Mouse (Mus musculus) forebrain, embryonic 14.5 days (tissue): ENCODE measurements around the gene Pink1. TPM values are rescaled to one million over a fixed set of nuclear protein-coding genes. Genes with fewer than 3 reads are reported as not detected.

ENCODE experiments used
- ATAC-seq: fragments of 200-750 bp; cut with Nextera tagmentation; 2 replicates; pipeline ENCODE4 v1.8.0; 2017; ENCODE audit warnings: mild to moderate bottlenecking, moderate library complexity
- DNase-seq: peaks from one replicate; pipeline ENCODE4 v3.0.0-alpha.2; 2015; ENCODE audit warnings: low spot score
- H3K27ac ChIP-seq: fragments of 300-500 bp; sonication (generic); 2 replicates; pipeline ENCODE4 v1.5.1; 2014; ENCODE audit warnings: low read depth, mild to moderate bottlenecking, control low read depth, low read length, moderate library complexity
- H3K27me3 ChIP-seq: fragments of 300-500 bp; sonication (generic); replicated peaks from 2 replicates; pipeline ENCODE4 v1.6.1; 2014; ENCODE audit warnings: low read length, control low read depth, mixed read lengths; ENCODE audit not compliant: control insufficient read depth, insufficient read depth
- H3K36me3 ChIP-seq: fragments of 300-500 bp; sonication (generic); 2 replicates; pipeline ENCODE4 v1.6.1; 2014; ENCODE audit warnings: low read length, control low read depth; ENCODE audit not compliant: control insufficient read depth, insufficient read depth
- H3K4me1 ChIP-seq: fragments of 300-500 bp; sonication (generic); 2 replicates; pipeline ENCODE4 v1.6.1; 2014; ENCODE audit warnings: antibody characterized with exemption, low read length, control low read depth; ENCODE audit not compliant: control insufficient read depth, insufficient read depth
- H3K4me2 ChIP-seq: fragments of 300-500 bp; sonication (generic); 2 replicates; pipeline ENCODE4 v1.6.1; 2014; ENCODE audit warnings: mild to moderate bottlenecking, control low read depth, low read length
- H3K4me3 ChIP-seq: fragments of 300-500 bp; sonication (generic); 2 replicates; pipeline ENCODE4 v1.5.1; 2014; ENCODE audit warnings: low read depth, low read length, control low read depth
- H3K9ac ChIP-seq: fragments of 300-500 bp; sonication (generic); 2 replicates; pipeline ENCODE4 v1.6.1; 2014; ENCODE audit warnings: mild to moderate bottlenecking, low read length, control low read depth, moderate library complexity
- H3K9me3 ChIP-seq: fragments of 300-500 bp; sonication (generic); replicated peaks from 2 replicates; pipeline ENCODE4 v1.6.1; 2016; ENCODE audit warnings: low read length, control low read depth, mixed read lengths; ENCODE audit not compliant: control insufficient read depth
- WGBS: fragments of 180-500 bp; shearing (Covaris S2); extraction: QIAGEN DNeasy Blood & Tissue Kit; methylation state at CpG from one replicate; pipeline ENCODE4 v1.1.7; 2014; 5-methylcytosine and 5-hydroxymethylcytosine counted together
- polyA plus RNA-seq: library from polyadenylated mRNA; unstranded; fragments of >200 nt; fragmentation: Nextera tagmentation; extraction: Ambion mirVana; gene quantifications from 2 replicates; pipeline ENCODE4 v1.2.1, GENCODE M21; 2014

The Pink1 gene
- polyA plus RNA-seq, result 42.2 and 47.6 TPM in 2 replicates

GRCm38 (mm10) chr4:138326077-138326695 lies at the start of gene Pink1:
Pink1 (minus strand) TSS chr4:138326307.
- peak within 1 kb of the TSS; percentile 56 for H3K4me2 ChIP-seq
- 0 out of 2 replicates have a peak, but pooled peaks cover under 1% of the 10 kb centered on the region for H3K27me3 ChIP-seq
- peaks cover 4% of the 10 kb centered on the region; the same call in 1 of the 2 replicates for H3K4me1 ChIP-seq
- H3K27ac ChIP-seq, result peak within 1 kb of the TSS; percentile 95
- ATAC-seq, result peak; percentile 80
- no peaks in the 10 kb centered on the region for H3K36me3 ChIP-seq
- WGBS, result 5% methylated on average over 37 of the region's 41 CpGs
- H3K9ac ChIP-seq, result peak within 1 kb of the TSS; percentile 88
- peak within 1 kb of the TSS; percentile 79 for H3K4me3 ChIP-seq
- no peaks in the 10 kb centered on the region for H3K9me3 ChIP-seq
- peak; percentile 87 for DNase-seq

DNA sequence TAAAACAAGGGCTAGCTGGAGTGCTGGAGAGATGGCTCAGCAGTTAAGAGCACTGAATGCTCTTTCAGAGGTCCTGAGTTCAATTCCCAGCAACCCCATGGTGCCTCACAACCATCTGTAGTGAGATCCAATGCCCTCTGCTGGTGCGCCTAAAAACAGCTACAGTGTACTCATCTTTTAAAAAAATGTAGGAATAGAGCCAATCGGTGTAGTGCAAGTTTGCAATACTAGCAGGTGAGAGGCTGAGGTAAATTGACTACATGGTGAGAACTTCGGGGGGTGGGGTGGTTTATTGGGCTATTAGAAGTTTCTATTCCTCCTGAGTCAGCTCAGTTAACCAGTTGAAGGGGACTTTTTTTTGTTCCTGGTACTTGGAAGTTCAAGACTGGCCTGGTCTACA lies 49.0 kb upstream of the Pink1 start:
- 86% methylated on average over 3 of the region's 3 CpGs for whole genome bisulfite sequencing
- H3K9ac ChIP-seq, result no peak overlapping the region
- ATAC-seq, result no peak
- no peak for DNase-seq
- no peaks in the 10 kb centered on the region for H3K27me3 ChIP-seq
- H3K9me3 ChIP-seq, result no peaks in the 10 kb centered on the region
- H3K4me1 ChIP-seq, result no peaks in the 10 kb centered on the region
- no peak overlapping the region for H3K27ac ChIP-seq
- no peak overlapping the region for H3K4me2 ChIP-seq
- no peaks in the 10 kb centered on the region for H3K36me3 ChIP-seq
- no peak overlapping the region for H3K4me3 ChIP-seq

DNA sequence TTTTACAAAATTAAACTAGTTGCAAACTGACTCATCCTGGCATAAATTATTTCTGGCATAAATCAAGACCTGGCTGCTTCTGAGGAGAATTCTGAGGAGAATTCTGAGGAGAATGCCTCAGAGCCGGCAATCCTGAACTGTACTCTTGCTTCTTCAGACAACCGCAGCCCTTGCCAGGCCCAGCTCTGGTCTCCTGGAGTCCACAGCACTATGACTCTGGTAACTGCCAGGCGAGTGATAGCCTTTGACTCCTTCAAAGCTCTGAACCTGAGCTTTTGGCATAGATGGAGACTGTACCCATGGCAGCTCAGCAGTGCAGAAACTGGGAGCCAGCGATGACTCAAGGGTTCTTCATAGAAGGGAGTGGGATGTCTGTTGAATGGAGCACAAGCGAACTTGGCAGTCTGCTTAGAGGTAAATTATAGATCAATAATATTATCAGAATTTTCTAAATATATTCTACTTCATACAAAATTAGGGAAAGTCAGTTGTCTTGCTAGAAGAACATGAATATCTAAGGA lies 44.9 kb upstream of the Pink1 start:
- WGBS, result 87% methylated on average over 5 of the region's 5 CpGs
- H3K9ac ChIP-seq, result no peak overlapping the region
- DNase-seq (no peak), ATAC-seq (no peak)
- no peaks in the 10 kb centered on the region for H3K9me3 ChIP-seq
- no peak overlapping the region for H3K27ac ChIP-seq
- peaks cover 7% of the 10 kb centered on the region; the same call in 1 of the 2 replicates for H3K4me1 ChIP-seq
- H3K36me3 ChIP-seq, result no peaks in the 10 kb centered on the region
- H3K4me2 ChIP-seq, result no peak overlapping the region
- H3K4me3 ChIP-seq, result no peak overlapping the region
- 0 out of 2 replicates have a peak, but pooled peaks cover 4% of the 10 kb centered on the region for H3K27me3 ChIP-seq

- WGBS, result 82% methylated on average over 12 of the region's 12 CpGs
- Histone ChIP-seq H3K27ac (no peak overlapping the region), H3K4me3 (no peak overlapping the region), H3K27me3 (0 out of 2 replicates have a peak, but pooled peaks cover 4% of the 10 kb centered on the region), H3K9me3 (no peaks in the 10 kb centered on the region), H3K4me2 (peak overlapping the region; percentile 44; the same call in 1 of the 2 replicates), H3K4me1 (peaks cover 7% of the 10 kb centered on the region; the same call in 1 of the 2 replicates), H3K36me3 (no peaks in the 10 kb centered on the region), H3K9ac (no peak overlapping the region)
- ATAC-seq (no peak), DNase-seq (no peak)
These were observed 42.6 kb upstream of the Pink1 start for GRCm38 (mm10) chr4:138368498-138369260.

DNA sequence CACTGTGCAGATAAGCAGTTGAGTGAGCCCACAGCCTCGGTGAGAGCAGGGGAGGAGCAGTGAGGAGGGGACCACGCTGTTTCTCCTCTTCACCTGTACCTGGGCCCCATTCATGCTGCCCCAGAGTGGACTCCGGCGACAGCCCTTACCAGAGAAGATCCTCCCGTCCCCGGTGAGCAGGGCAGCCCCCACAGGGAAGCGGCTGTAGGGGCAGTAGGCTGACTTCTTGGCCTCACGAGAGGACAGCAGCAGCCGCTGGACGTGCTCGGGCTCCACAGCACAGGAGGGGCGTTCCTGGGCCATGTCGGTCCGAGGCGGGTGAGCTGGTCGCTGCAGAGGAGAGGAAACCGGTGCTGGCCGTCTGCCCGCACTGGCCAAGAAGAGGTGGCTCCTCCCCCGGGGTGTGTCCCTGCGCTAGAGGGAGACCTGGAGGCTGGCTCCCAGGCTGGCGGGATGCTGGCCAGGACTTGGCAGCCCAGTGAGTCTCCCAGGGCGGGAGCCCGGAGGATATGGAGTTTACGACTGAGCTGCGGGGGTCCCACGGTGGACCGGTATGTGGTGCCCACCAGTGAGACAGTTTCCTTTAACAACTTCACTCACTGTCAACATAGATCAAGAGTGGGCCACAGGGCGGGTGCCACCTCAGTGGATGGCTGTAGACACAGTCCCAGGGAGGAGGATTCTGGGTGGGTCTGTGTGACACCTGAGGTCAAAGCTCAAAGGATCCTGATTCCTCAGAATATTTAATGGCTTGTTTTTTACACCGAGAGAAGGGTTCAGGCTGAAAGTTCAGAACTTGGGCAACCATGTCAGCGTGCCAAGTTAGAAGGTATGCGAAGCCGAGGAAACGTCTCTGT lies 41.8 kb upstream of the Pink1 start, which contains the start of gene Cda:
TSS of gene Cda (minus strand) at position 352 of the 857 bp plus-strand sequence.
- H3K36me3 ChIP-seq, result no peaks in the 10 kb centered on the region
- 0 out of 2 replicates have a peak, but pooled peaks cover 4% of the 10 kb centered on the region for H3K27me3 ChIP-seq
- peak; percentile 69 for ATAC-seq
- H3K4me2 ChIP-seq, result peak within 1 kb of the TSS; percentile 44
- H3K9me3 ChIP-seq, result no peaks in the 10 kb centered on the region
- H3K9ac ChIP-seq, result peak within 1 kb of the TSS; percentile 33; the same call in 1 of the 2 replicates
- H3K27ac ChIP-seq, result no peak within 1 kb of the TSS
- DNase-seq, result peak; percentile 78
- H3K4me3 ChIP-seq, result peak within 1 kb of the TSS; percentile 9
- 9% methylated on average over 34 of the region's 34 CpGs for WGBS
- peaks cover 7% of the 10 kb centered on the region; the same call in 1 of the 2 replicates for H3K4me1 ChIP-seq

DNA sequence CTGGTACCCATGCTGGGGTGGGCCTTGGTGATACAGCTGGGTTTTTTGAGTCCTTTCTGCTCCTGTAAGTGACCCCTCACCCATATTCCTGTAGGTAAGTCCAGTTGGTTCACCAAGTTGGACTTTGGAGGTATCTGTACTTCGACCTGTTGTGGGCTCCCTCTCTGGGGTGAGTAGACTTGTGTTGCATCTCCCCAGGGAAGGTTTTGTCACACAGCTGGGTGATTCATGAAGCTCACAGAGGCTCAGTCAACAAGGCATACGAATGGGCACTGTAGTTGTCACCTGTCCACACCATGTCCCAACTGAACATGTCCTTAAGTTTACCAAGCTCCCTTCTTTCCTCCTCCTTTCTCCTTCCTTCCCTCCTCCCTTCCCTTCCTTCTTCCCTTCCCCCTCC lies 40.5 kb upstream of the Pink1 start:
- Histone ChIP-seq H3K4me3 (no peak overlapping the region), H3K27me3 (0 out of 2 replicates have a peak, but pooled peaks cover 4% of the 10 kb centered on the region), H3K4me1 (peaks cover 7% of the 10 kb centered on the region; the same call in 1 of the 2 replicates), H3K4me2 (no peak overlapping the region), H3K9me3 (no peaks in the 10 kb centered on the region), H3K36me3 (no peaks in the 10 kb centered on the region), H3K27ac (no peak overlapping the region), H3K9ac (no peak overlapping the region)
- DNase-seq (no peak), ATAC-seq (no peak)
- WGBS, result 69% methylated on average over 2 of the region's 2 CpGs

GRCm38 (mm10) chr4:138363511-138363910 lies 37.4 kb upstream of the Pink1 start:
- ATAC-seq (no peak), DNase-seq (no peak)
- H3K9me3 ChIP-seq, result no peaks in the 10 kb centered on the region
- no peak overlapping the region for H3K4me3 ChIP-seq
- H3K4me1 ChIP-seq, result peaks cover 7% of the 10 kb centered on the region; the same call in 1 of the 2 replicates
- H3K36me3 ChIP-seq, result no peaks in the 10 kb centered on the region
- H3K9ac ChIP-seq, result no peak overlapping the region
- 65% methylated on average over 5 of the region's 5 CpGs for WGBS
- 0 out of 2 replicates have a peak, but pooled peaks cover 4% of the 10 kb centered on the region for H3K27me3 ChIP-seq
- no peak overlapping the region for H3K27ac ChIP-seq
- no peak overlapping the region for H3K4me2 ChIP-seq

DNA sequence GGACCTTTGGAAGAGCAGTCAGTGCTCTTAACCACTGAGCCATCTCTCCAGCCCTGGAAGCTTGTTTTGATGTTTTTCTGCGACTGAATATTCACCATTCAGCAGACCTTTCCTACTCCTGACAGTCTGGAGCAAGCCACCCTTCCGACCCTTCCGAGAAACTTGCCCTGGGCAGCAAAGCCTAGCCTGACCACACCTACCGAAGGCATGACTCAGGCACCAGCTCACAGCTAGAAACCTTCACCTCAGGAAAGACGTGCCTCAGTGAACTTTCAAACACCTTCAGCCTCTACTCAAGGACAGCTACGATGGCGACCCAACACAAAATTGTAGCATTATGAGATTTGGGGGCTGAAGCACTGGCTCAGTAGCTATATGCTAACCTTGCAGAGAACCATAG lies 36.8 kb upstream of the Pink1 start:
- Histone ChIP-seq H3K9me3 (no peaks in the 10 kb centered on the region), H3K4me3 (no peak overlapping the region), H3K27ac (no peak overlapping the region), H3K4me1 (peaks cover 3% of the 10 kb centered on the region; the same call in 1 of the 2 replicates), H3K9ac (no peak overlapping the region), H3K36me3 (no peaks in the 10 kb centered on the region), H3K4me2 (no peak overlapping the region), H3K27me3 (0 out of 2 replicates have a peak, but pooled peaks cover 4% of the 10 kb centered on the region)
- 85% methylated on average over 7 of the region's 7 CpGs for WGBS
- ATAC-seq (no peak), DNase-seq (no peak)
